Mouse (Mus musculus) megakaryocyte, embryonic 14.5 days (primary cell): ENCODE measurements around the gene Fer1l4. TPM values are rescaled to one million over a fixed set of nuclear protein-coding genes. Genes with fewer than 3 reads are reported as not detected.

Experiments
- H3K27me3 ChIP-seq: replicated peaks from 2 replicates; pipeline ENCODE3; 2012; ENCODE audit warnings: inconsistent platforms
- H3K36me3 ChIP-seq: replicated peaks from 2 replicates; pipeline ENCODE3; 2012; ENCODE audit warnings: low read length, inconsistent platforms, mixed read lengths
- H3K4me1 ChIP-seq: 2 replicates; pipeline ENCODE4 v1.6.1; 2012; ENCODE audit warnings: inconsistent platforms
- H3K4me3 ChIP-seq: replicated peaks from 2 replicates; pipeline ENCODE3; 2012; ENCODE audit warnings: moderate library complexity, mild to moderate bottlenecking, inconsistent platforms
- H3K9me3 ChIP-seq: 2 replicates; pipeline ENCODE4 v1.6.1; 2012; ENCODE audit warnings: inconsistent platforms
- FLI1 ChIP-seq: IDR thresholded peaks from 2 replicates; pipeline ENCODE4 v1.6.1; 2012; ENCODE audit warnings: low read length, inconsistent platforms, mixed read lengths
- GATA1 ChIP-seq: IDR thresholded peaks from 3 replicates; pipeline ENCODE4 v1.6.1; 2012; ENCODE audit warnings: mixed read lengths, low read length, inconsistent platforms, borderline replicate concordance
- polyA plus RNA-seq: library from polyadenylated mRNA; stranded (reverse); fragments of >175 nt; gene quantifications from 2 replicates; pipeline ENCODE4 v1.2.3, GENCODE M21; 2012; ENCODE audit warnings: low replicate concordance; ENCODE audit not compliant: insufficient read depth

The Fer1l4 gene
- polyA plus RNA-seq, 1 experiment: not detected

- no peak for TF ChIP-seq FLI1
- TF ChIP-seq GATA1: no peak
- H3K9me3 ChIP-seq: no peaks in the 10 kb centered on the region
- H3K27me3 ChIP-seq: no peaks in the 10 kb centered on the region
- H3K4me1 ChIP-seq: peaks cover 23% of the 10 kb centered on the region
- H3K4me3 ChIP-seq: no peak overlapping the region
- H3K36me3 ChIP-seq: peaks cover 75% of the 10 kb centered on the region
These were observed 79.4 kb downstream of the Fer1l4 start for GRCm38 (mm10) chr2:155973348-155973747.

Other genes starting within 250 kb of the Fer1l4 start
- gene BC029722, start 233.5 kb downstream of the Fer1l4 start, polyA plus RNA-seq: 30.5 and 31.7 TPM in 2 replicates
- 266 and 882 TPM in 2 replicates for gene Eif6, start 226.0 kb downstream of the Fer1l4 start, polyA plus RNA-seq
- 0.03 and 0.55 TPM in 2 replicates for gene Fam83c, start 218.1 kb downstream of the Fer1l4 start, polyA plus RNA-seq
- 2.6 and 2.8 TPM in 2 replicates for gene Uqcc1, start 122.6 kb downstream of the Fer1l4 start, polyA plus RNA-seq
- gene Gm15557, start 112.2 kb downstream of the Fer1l4 start, polyA plus RNA-seq: not detected in 2 replicates
- not detected in 2 replicates for gene Gdf5, start 107.6 kb downstream of the Fer1l4 start, polyA plus RNA-seq
- gene Cep250, start 96.5 kb downstream of the Fer1l4 start, polyA plus RNA-seq: 7.1 and 19.6 TPM in 2 replicates
- gene 6430550D23Rik, start 45.0 kb downstream of the Fer1l4 start, polyA plus RNA-seq: not detected in 2 replicates
- 49.2 and 93.8 TPM in 2 replicates for gene Ergic3, start 44.9 kb downstream of the Fer1l4 start, polyA plus RNA-seq
- gene Spag4, start 12.2 kb upstream of the Fer1l4 start, polyA plus RNA-seq: 2.2 TPM in 1 of 2 replicates, not detected in the other
- gene Cpne1, start 59.0 kb upstream of the Fer1l4 start, polyA plus RNA-seq: 17.2 and 27.7 TPM in 2 replicates
- 2.3 and 7.1 TPM in 2 replicates for gene Rbm12, start 59.0 kb upstream of the Fer1l4 start, polyA plus RNA-seq
- not detected in 2 replicates for gene Gm28036, start 74.1 kb upstream of the Fer1l4 start, polyA plus RNA-seq
- gene Romo1, start 91.1 kb upstream of the Fer1l4 start, polyA plus RNA-seq: 248 and 453 TPM in 2 replicates
- 5.4 and 12.7 TPM in 2 replicates for gene Nfs1, start 91.2 kb upstream of the Fer1l4 start, polyA plus RNA-seq
- gene Rbm39, start 127.3 kb upstream of the Fer1l4 start, polyA plus RNA-seq: 68.5 and 230 TPM in 2 replicates
- 31.7 and 56.9 TPM in 2 replicates for gene Phf20, start 143.5 kb upstream of the Fer1l4 start, polyA plus RNA-seq